Mouse (Mus musculus): ENCODE results near the gene Slc30a2.
A peak's percentile ranks its signal among the peaks of the same experiment; 100 is the strongest.
"Not testable (repeated sequence)": the region's sequence is repeated elsewhere in the genome, so short reads cannot be mapped to it uniquely, and the experiment has no call there.

The Slc30a2 gene

GRCm38 (mm10) chr4:134343071-134344031 is at the start of gene Slc30a2:
Gene Slc30a2, plus strand, starts transcription at chr4:134343181.
- DNase-seq = no peak

GRCm38 (mm10) chr4:134293692-134294163 is 49.3 kb upstream of the Slc30a2 start:
- no peak for DNase-seq

- DNase-seq = not testable (repeated sequence)
Observed at GRCm38 (mm10) chr4:134296096-134296495, 46.9 kb upstream of the Slc30a2 start.

- no peak for DNase-seq
Observed at GRCm38 (mm10) chr4:134296523-134296922, 46.5 kb upstream of the Slc30a2 start.

GRCm38 (mm10) chr4:134297369-134297768 is 45.6 kb upstream of the Slc30a2 start:
- no peak for DNase-seq

GRCm38 (mm10) chr4:134298626-134299497 is 44.1 kb upstream of the Slc30a2 start:
- DNase-seq = no peak

GRCm38 (mm10) chr4:134299498-134299810 is 43.5 kb upstream of the Slc30a2 start:
- DNase-seq = no peak

- no peak for DNase-seq
Observed at GRCm38 (mm10) chr4:134300316-134300715, 42.7 kb upstream of the Slc30a2 start.

GRCm38 (mm10) chr4:134302084-134302483 is 40.9 kb upstream of the Slc30a2 start:
- DNase-seq = no peak

GRCm38 (mm10) chr4:134306963-134307362 is 36.0 kb upstream of the Slc30a2 start:
- DNase-seq = no peak

- peak; percentile 28 for DNase-seq
Observed at GRCm38 (mm10) chr4:134307367-134308072, 35.5 kb upstream of the Slc30a2 start.

GRCm38 (mm10) chr4:134310106-134310505 is 32.9 kb upstream of the Slc30a2 start:
- no peak for DNase-seq

GRCm38 (mm10) chr4:134310656-134311055 is 32.3 kb upstream of the Slc30a2 start:
- DNase-seq = no peak

- no peak for DNase-seq
Observed at GRCm38 (mm10) chr4:134311784-134312183, 31.2 kb upstream of the Slc30a2 start.

GRCm38 (mm10) chr4:134312341-134312740 is 30.6 kb upstream of the Slc30a2 start:
- DNase-seq = no peak

- DNase-seq = peak; percentile 16
Observed at GRCm38 (mm10) chr4:134312901-134313300, 30.1 kb upstream of the Slc30a2 start.

- no peak for DNase-seq
Observed at GRCm38 (mm10) chr4:134314081-134314655, 28.8 kb upstream of the Slc30a2 start.

- no peak for DNase-seq
Observed at GRCm38 (mm10) chr4:134314876-134315275, 28.1 kb upstream of the Slc30a2 start, which contains the start of gene Trim63. Gene Trim63, plus strand, starts transcription at chr4:134315120.

GRCm38 (mm10) chr4:134315470-134315869 is 27.5 kb upstream of the Slc30a2 start:
- DNase-seq = no peak

GRCm38 (mm10) chr4:134316390-134316789 is 26.6 kb upstream of the Slc30a2 start:
- peak; percentile 19 for DNase-seq

- DNase-seq = no peak
Observed at GRCm38 (mm10) chr4:134319074-134319473, 23.9 kb upstream of the Slc30a2 start.

GRCm38 (mm10) chr4:134319674-134320073 is 23.3 kb upstream of the Slc30a2 start:
- no peak for DNase-seq
